Mouse (Mus musculus) ES-Bruce4 (cell line): Measurements from ENCODE around the gene Fam71e2.
A peak's percentile ranks its signal among the peaks of the same experiment; 100 is the strongest.

Experiments used
- CTCF ChIP-seq: IDR thresholded peaks from one replicate; pipeline ENCODE4 v1.8.1; 2011; ENCODE audit warnings: low read depth, low read length
- POLR2A ChIP-seq: IDR thresholded peaks from one replicate; pipeline ENCODE4 v1.8.1; 2011; ENCODE audit warnings: low read length; ENCODE audit not compliant: insufficient read depth

DNA sequence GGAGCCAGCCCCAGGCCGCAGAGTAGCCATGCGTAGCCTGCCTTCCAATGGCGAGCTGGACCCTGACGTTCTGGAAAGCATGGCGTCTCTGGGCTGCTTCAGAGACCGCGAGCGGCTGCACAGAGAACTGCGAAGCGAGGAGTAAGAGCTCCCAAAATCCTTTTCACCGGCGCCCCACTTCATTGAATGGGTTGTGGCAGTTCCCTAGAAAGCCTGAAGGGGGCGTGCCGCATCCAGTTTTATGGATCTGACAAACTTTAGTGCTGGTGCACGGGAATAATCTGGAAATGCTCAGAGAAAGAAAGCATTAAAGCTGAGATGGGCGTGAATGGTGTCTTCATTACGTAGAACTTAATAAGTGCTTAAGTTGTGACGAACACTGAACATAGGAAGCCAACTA, 66.0 kb downstream of the Fam71e2 start:
- TF ChIP-seq POLR2A: no peak
- peak; percentile 46 for TF ChIP-seq CTCF
